Mouse (Mus musculus): ENCODE data around the gene Pih1d2. TPM values are rescaled to one million over a fixed set of nuclear protein-coding genes. Genes with fewer than 3 reads are reported as not detected.

The Pih1d2 gene
- 4.7 and 5.6 TPM in 2 replicates for polyA plus RNA-seq (2015; fragmentation: Nextera tagmentation; extraction: Ambion mirVana)

GRCm38 (mm10) chr9:50616766-50617603 lies at the start of gene Pih1d2, which contains the start of gene Nkapd1:
Pih1d2 (plus strand) TSS chr9:50617321.
Nkapd1 (minus strand) TSS chr9:50617464.
- H3K27me3 ChIP-seq (replicated peaks), result no peaks in the 10 kb centered on the region
- WGBS, result under 1% methylated on average over 81 of the region's 81 CpGs

GRCm38 (mm10) chr9:50567372-50567771 lies 49.7 kb upstream of the Pih1d2 start:
- H3K27me3 ChIP-seq (replicated peaks), result no peaks in the 10 kb centered on the region
- no peak overlapping the region for H3K4me2 ChIP-seq
- no peak overlapping the region for H3K4me3 ChIP-seq
- no peak overlapping the region for H3K9ac ChIP-seq
- H3K4me1 ChIP-seq, result no peaks in the 10 kb centered on the region
- H3K9me3 ChIP-seq, result no peaks in the 10 kb centered on the region
- no peaks in the 10 kb centered on the region for H3K36me3 ChIP-seq (replicated peaks)
- H3K27ac ChIP-seq, result no peak overlapping the region
- WGBS, result 95% methylated on average over 4 of the region's 4 CpGs
- no peak for ATAC-seq (replicated peaks)

More at GRCm38 (mm10) chr9:50616766-50617603, at the start of gene Pih1d2, which contains the start of gene Nkapd1:
- Histone ChIP-seq H3K4me2 (peak within 1 kb of the TSS; percentile 82), H3K9ac (peak within 1 kb of the TSS; percentile 85), H3K36me3 (replicated peaks) (peaks cover 26% of the 10 kb centered on the region), H3K9me3 (no peaks in the 10 kb centered on the region), H3K4me3 (peak within 1 kb of the TSS; percentile 71), H3K27ac (peak within 1 kb of the TSS; percentile 97), H3K4me1 (peaks cover 19% of the 10 kb centered on the region)
- peak; percentile 96 for ATAC-seq (replicated peaks)

- H3K9ac ChIP-seq, result no peak overlapping the region
- H3K4me3 ChIP-seq, result no peak overlapping the region
- no peak overlapping the region for H3K27ac ChIP-seq
- ATAC-seq (replicated peaks), result no peak
- no peak overlapping the region for H3K4me2 ChIP-seq
- no peaks in the 10 kb centered on the region for H3K4me1 ChIP-seq
- no peaks in the 10 kb centered on the region for H3K27me3 ChIP-seq (replicated peaks)
- H3K9me3 ChIP-seq, result no peaks in the 10 kb centered on the region
- WGBS, result 89% methylated on average over 2 of the region's 2 CpGs
- no peaks in the 10 kb centered on the region for H3K36me3 ChIP-seq (replicated peaks)
Observed at GRCm38 (mm10) chr9:50567881-50568280, 49.2 kb upstream of the Pih1d2 start.

GRCm38 (mm10) chr9:50569599-50570525 lies 47.3 kb upstream of the Pih1d2 start:
- no peak overlapping the region for H3K27ac ChIP-seq
- H3K27me3 ChIP-seq (replicated peaks), result no peaks in the 10 kb centered on the region
- WGBS, result 83% methylated on average over 10 of the region's 10 CpGs
- H3K36me3 ChIP-seq (replicated peaks), result no peaks in the 10 kb centered on the region
- no peak overlapping the region for H3K4me2 ChIP-seq
- H3K4me3 ChIP-seq, result no peak overlapping the region
- H3K9me3 ChIP-seq, result no peaks in the 10 kb centered on the region
- H3K4me1 ChIP-seq, result no peaks in the 10 kb centered on the region
- H3K9ac ChIP-seq, result no peak overlapping the region
- ATAC-seq (replicated peaks), result no peak

- Histone ChIP-seq H3K27me3 (replicated peaks) (no peaks in the 10 kb centered on the region), H3K4me2 (no peak overlapping the region), H3K36me3 (replicated peaks) (no peaks in the 10 kb centered on the region), H3K9me3 (no peaks in the 10 kb centered on the region), H3K9ac (no peak overlapping the region), H3K27ac (no peak overlapping the region), H3K4me3 (no peak overlapping the region), H3K4me1 (no peaks in the 10 kb centered on the region)
- ATAC-seq (replicated peaks), result no peak
- 5% methylated on average over 4 of the region's 4 CpGs for WGBS
Observed at GRCm38 (mm10) chr9:50580370-50580769, 36.8 kb upstream of the Pih1d2 start.

- Histone ChIP-seq H3K27me3 (replicated peaks) (no peaks in the 10 kb centered on the region), H3K9ac (no peak overlapping the region), H3K36me3 (replicated peaks) (no peaks in the 10 kb centered on the region), H3K27ac (no peak overlapping the region), H3K4me1 (no peaks in the 10 kb centered on the region), H3K4me3 (no peak overlapping the region), H3K9me3 (no peaks in the 10 kb centered on the region), H3K4me2 (no peak overlapping the region)
- WGBS, result 86% methylated on average over 6 of the region's 6 CpGs
- no peak for ATAC-seq (replicated peaks)
Observed at GRCm38 (mm10) chr9:50585145-50585818, 31.8 kb upstream of the Pih1d2 start.

- WGBS, result 81% methylated on average over 4 of the region's 4 CpGs
Observed at GRCm38 (mm10) chr9:50586955-50587354, 30.2 kb upstream of the Pih1d2 start.

GRCm38 (mm10) chr9:50590856-50591518 lies 26.1 kb upstream of the Pih1d2 start:
- Histone ChIP-seq H3K9me3 (no peaks in the 10 kb centered on the region), H3K27ac (no peak overlapping the region), H3K27me3 (replicated peaks) (no peaks in the 10 kb centered on the region), H3K36me3 (replicated peaks) (peaks cover 4% of the 10 kb centered on the region; the same call in 1 of the 2 replicates), H3K4me3 (no peak overlapping the region), H3K9ac (no peak overlapping the region), H3K4me1 (no peaks in the 10 kb centered on the region), H3K4me2 (no peak overlapping the region)
- ATAC-seq (replicated peaks), result no peak
- WGBS, result 81% methylated on average over 10 of the region's 10 CpGs

More at GRCm38 (mm10) chr9:50586955-50587354, 30.2 kb upstream of the Pih1d2 start:
- Histone ChIP-seq H3K9me3 (no peaks in the 10 kb centered on the region), H3K4me1 (no peaks in the 10 kb centered on the region), H3K27me3 (replicated peaks) (no peaks in the 10 kb centered on the region), H3K4me2 (no peak overlapping the region), H3K9ac (no peak overlapping the region), H3K36me3 (replicated peaks) (no peaks in the 10 kb centered on the region), H3K27ac (no peak overlapping the region), H3K4me3 (no peak overlapping the region)
- ATAC-seq (replicated peaks), result no peak

GRCm38 (mm10) chr9:50592955-50593354 lies 24.2 kb upstream of the Pih1d2 start:
- no peak overlapping the region for H3K9ac ChIP-seq
- no peak overlapping the region for H3K4me2 ChIP-seq
- no peaks in the 10 kb centered on the region for H3K4me1 ChIP-seq
- no peak overlapping the region for H3K27ac ChIP-seq
- no peaks in the 10 kb centered on the region for H3K27me3 ChIP-seq (replicated peaks)
- no peak for ATAC-seq (replicated peaks)
- no peak overlapping the region for H3K4me3 ChIP-seq
- WGBS, result 89% methylated on average over 9 of the region's 9 CpGs
- H3K9me3 ChIP-seq, result no peaks in the 10 kb centered on the region
- H3K36me3 ChIP-seq (replicated peaks), result peaks cover 21% of the 10 kb centered on the region

- no peak overlapping the region for H3K27ac ChIP-seq
- H3K9ac ChIP-seq, result no peak overlapping the region
- ATAC-seq (replicated peaks), result no peak
- H3K4me2 ChIP-seq, result no peak overlapping the region
- no peaks in the 10 kb centered on the region for H3K27me3 ChIP-seq (replicated peaks)
- H3K36me3 ChIP-seq (replicated peaks), result peaks cover 27% of the 10 kb centered on the region
- H3K4me3 ChIP-seq, result no peak overlapping the region
- H3K9me3 ChIP-seq, result no peaks in the 10 kb centered on the region
- H3K4me1 ChIP-seq, result no peaks in the 10 kb centered on the region
- 100% methylated on average over 1 of the region's 3 CpGs for WGBS
Observed at GRCm38 (mm10) chr9:50593544-50593943, 23.6 kb upstream of the Pih1d2 start.

GRCm38 (mm10) chr9:50594794-50595417 lies 22.2 kb upstream of the Pih1d2 start:
- Histone ChIP-seq H3K9me3 (no peaks in the 10 kb centered on the region), H3K4me1 (no peaks in the 10 kb centered on the region), H3K4me2 (no peak overlapping the region), H3K9ac (no peak overlapping the region), H3K36me3 (replicated peaks) (peaks cover 38% of the 10 kb centered on the region), H3K4me3 (no peak overlapping the region), H3K27ac (no peak overlapping the region), H3K27me3 (replicated peaks) (no peaks in the 10 kb centered on the region)
- ATAC-seq (replicated peaks), result no peak
- 78% methylated on average over 12 of the region's 12 CpGs for WGBS
